Mouse (Mus musculus): Measurements from ENCODE around the gene Trmt1l.
A peak's percentile ranks its signal among the peaks of the same experiment; 100 is the strongest.

Gene Trmt1l

DNA sequence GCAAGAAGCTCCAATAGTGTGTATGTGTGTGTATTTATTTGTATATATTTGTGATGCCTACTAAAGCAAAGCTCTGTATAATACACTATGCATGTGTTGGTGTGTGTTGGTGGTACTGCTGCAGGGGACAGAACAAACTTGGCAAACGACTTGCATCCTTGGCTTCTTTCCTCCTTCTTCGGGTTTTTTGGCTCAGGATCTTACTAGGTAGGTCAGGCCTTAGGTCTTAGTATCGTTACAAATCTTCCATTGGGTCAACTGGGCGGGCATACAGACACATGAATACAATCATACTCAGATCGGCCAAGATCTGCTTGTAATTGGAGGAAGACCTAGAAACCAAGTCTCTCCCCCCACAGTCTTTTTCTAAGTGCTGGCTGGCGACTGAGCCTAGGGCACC lies 66.4 kb downstream of the Trmt1l start:
- no peak for DNase-seq (ENCODE audit: low spot score in 2 of 2)

DNA sequence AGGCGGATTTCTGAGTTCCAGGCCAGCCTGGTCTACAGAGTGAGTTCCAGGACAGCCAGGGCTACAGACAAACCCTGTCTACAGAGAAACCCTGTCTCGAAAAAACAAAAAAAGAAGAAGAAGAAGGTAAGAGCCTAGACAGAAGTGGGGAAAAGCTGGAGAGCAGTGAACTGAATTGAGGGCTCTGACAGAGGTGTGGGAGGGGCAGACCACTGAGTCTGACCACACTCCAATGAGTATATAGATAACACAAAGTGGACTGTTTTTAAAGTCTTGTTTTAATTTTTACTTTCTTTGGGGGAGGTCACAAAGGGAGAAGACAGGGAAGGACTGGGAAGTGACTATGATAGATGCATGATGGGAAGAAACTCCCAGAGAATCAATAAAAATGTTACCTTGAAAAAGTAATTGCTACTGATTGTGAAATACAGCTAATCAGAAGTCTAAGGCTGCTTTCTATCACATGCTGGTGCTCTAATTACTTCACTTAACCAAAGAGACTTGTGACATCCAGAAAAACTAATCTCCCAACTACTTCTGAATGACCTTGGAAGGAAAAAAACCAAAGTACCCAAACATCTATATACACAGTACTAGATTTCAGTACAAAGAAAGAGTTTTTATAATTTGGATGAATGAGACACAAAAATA lies 67.4 kb downstream of the Trmt1l start:
- DNase-seq (ENCODE audit: low spot score in 2 of 2), result no peak

DNA sequence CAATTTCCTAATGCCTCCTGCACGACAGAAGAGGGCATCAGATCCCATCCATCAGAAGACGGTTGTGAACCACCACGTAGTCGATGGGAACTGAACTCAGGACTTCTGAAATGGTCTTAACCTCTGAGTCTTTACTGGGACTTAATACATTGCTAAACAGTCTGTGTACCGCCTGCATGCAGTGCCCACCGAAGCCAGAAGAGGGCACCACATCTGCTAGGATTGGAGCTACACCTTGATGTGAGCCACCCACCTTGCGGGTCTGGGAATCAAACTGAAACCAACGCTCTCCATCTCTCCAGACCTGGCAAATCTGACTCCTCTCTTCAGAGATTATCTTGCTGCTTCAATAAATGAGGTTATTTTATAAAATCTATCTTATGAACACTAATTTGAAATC lies 68.7 kb downstream of the Trmt1l start:
- no peak for DNase-seq (ENCODE audit: low spot score in 2 of 2)

DNA sequence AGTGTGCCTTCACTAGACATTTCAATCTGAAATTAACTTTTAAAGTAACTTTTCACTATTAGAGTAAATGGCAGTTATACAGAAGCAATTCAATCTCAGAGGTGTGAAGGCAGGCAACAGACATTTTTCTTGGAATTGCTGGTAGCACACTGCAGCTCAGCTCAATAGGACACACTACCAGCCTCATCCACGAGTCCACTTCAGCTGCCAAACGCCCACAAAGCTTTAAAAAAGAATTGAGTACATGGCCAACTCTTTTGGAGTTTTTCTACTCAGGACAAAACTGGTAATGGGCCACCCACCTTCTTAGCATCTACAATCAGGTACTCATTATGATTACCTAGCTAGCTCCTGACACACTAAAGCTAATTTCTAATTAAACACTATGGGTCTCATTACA lies 69.6 kb downstream of the Trmt1l start:
- DNase-seq (ENCODE audit: low spot score in 2 of 2), result no peak

DNA sequence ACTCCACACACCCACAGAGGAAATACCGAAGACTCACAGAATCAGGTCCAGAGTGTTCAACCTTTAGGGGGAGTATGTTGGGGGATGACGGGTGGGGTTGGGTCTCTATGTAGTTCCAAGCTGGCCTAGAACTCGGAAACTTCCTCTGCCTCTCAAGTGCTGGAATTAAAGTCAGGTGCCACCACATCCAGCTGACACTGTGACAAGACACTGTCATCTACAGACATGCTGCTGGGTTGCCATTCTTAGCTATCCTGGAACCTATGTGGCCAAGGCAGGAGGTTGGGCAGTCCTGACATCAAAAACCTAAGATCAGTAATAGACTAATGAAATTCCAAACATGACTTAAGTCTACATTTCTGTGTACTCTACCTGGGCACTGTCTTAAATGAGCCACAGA lies 70.0 kb downstream of the Trmt1l start:
- DNase-seq (ENCODE audit: low spot score in 2 of 2), result no peak

DNA sequence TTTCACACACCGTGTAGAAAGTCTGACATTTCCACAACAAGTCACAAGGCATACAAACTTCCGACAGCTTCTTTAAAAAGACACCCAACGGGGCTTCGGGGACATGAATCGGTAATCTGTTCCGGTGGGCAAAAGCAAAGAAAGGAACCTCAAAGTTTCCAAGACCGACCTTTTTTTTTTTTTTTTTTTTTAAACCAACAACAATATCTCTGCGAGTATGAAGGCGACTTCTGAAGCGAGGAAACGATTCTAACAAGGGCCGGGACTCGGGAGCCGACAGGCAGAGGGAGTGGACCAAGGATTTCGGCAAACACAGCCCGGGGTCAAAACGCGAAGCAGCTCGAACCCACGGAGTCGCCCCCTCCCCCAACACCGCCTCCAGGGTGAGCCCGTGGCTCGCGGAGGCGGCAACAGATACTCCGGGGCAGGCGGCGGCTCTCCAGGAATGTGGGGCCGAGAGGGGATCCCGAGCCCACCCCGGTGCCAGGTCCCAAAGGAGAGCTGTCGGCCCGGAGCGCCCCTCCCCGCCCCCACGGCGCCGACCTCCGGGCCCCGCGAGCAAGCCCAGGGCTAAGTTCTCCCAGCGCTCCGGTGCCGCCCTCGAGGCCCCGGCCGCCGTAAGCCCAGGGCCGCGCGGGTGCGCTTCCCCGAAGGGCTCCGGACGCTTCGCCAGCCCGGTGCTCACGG lies 71.6 kb downstream of the Trmt1l start:
- DNase-seq (ENCODE audit: low spot score in 2 of 2), result peak; percentile 26 to 56

DNA sequence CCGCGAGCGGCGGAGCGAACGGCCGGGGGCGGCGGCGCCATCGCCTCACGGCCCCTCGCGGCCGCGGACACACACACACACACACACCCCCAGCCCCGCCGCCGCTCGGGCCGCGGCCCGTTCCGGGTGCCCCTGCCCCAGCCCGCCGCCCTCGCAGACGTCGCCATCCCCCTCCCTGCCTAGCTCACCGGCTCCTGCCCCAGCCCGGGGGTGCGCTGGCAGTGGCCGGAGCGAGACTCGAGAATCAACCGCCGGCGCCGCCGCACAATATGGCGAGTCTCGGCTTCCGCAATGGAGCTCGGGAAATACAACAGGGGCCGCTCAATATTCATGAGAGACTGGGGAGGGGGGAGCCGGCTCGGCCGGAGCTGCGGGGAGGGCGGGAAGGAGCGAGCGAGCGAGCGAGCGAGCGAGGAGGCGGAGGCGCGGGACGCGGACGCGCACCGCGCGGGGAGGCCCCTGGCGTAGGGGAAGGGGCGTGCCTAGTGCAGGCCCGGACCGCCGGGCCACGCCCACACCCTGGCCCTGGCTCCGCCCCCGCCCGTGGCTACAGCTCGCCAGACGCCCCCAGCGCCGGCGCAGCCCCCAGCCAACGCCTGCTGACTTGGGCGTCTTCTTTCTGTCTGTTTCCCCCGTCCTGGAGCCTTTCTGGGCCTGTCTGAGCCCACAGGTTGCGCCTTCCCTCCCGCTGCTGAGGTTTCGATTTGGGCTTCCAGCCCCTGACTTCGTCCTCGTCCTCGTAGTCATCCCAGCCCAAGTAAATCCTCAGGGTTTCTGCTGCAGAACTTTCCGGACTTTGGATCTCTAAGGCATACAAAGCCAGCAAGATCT lies 72.4 kb downstream of the Trmt1l start, which contains the start of gene Rnf2:
Gene Rnf2 (minus strand): TSS at position 425 of the 831 bp plus-strand sequence.
- peak; percentile 91 for DNase-seq (ENCODE audit: low spot score in 2 of 2)
